Mouse (Mus musculus): ENCODE data around the gene Aldob. TPM values are rescaled to one million over a fixed set of nuclear protein-coding genes. Genes with fewer than 3 reads are reported as not detected.

Gene Aldob
- polyA plus RNA-seq (2017; shearing (Covaris generic)), result not detected

- ATAC-seq, result no peak
Observed at GRCm38 (mm10) chr4:49549383-49549782, at the start of gene Aldob. Gene Aldob, minus strand, starts transcription at chr4:49549546.

GRCm38 (mm10) chr4:49597183-49598100, 48.1 kb upstream of the Aldob start, which contains the start of gene Tmem246:
Gene Tmem246, minus strand, starts transcription at chr4:49597876.
- no peak for ATAC-seq

GRCm38 (mm10) chr4:49596846-49597182, 47.5 kb upstream of the Aldob start:
- ATAC-seq, result no peak

GRCm38 (mm10) chr4:49590152-49590551, 40.8 kb upstream of the Aldob start:
- no peak for ATAC-seq

- no peak for ATAC-seq
Observed at GRCm38 (mm10) chr4:49586811-49587210, 37.5 kb upstream of the Aldob start.

GRCm38 (mm10) chr4:49585524-49586101, 36.3 kb upstream of the Aldob start:
- no peak for ATAC-seq

- ATAC-seq, result no peak
Observed at GRCm38 (mm10) chr4:49583965-49584831, 34.9 kb upstream of the Aldob start.

- ATAC-seq, result no peak
Observed at GRCm38 (mm10) chr4:49581256-49581655, 31.9 kb upstream of the Aldob start.

- no peak for ATAC-seq
Observed at GRCm38 (mm10) chr4:49572194-49572593, 22.8 kb upstream of the Aldob start.

GRCm38 (mm10) chr4:49567613-49568012, 18.3 kb upstream of the Aldob start:
- ATAC-seq, result peak; percentile 80

GRCm38 (mm10) chr4:49559915-49560772, 10.8 kb upstream of the Aldob start:
- ATAC-seq, result no peak

- ATAC-seq, result no peak
Observed at GRCm38 (mm10) chr4:49558181-49558580, 8.8 kb upstream of the Aldob start.

GRCm38 (mm10) chr4:49557375-49557774, 8.0 kb upstream of the Aldob start:
- ATAC-seq, result no peak

- ATAC-seq, result no peak
Observed at GRCm38 (mm10) chr4:49553380-49553779, 4.0 kb upstream of the Aldob start.

- no peak for ATAC-seq
Observed at GRCm38 (mm10) chr4:49547544-49548219, 1.7 kb downstream of the Aldob start.

- ATAC-seq, result no peak
Observed at GRCm38 (mm10) chr4:49546873-49547543, 2.3 kb downstream of the Aldob start.

- no peak for ATAC-seq
Observed at GRCm38 (mm10) chr4:49546026-49546425, 3.3 kb downstream of the Aldob start.

- no peak for ATAC-seq
Observed at GRCm38 (mm10) chr4:49540966-49541365, 8.4 kb downstream of the Aldob start.

GRCm38 (mm10) chr4:49539665-49540064, 9.7 kb downstream of the Aldob start:
- ATAC-seq, result no peak

- no peak for ATAC-seq
Observed at GRCm38 (mm10) chr4:49536671-49537070, 12.7 kb downstream of the Aldob start.
